Mouse (Mus musculus): ENCODE measurements around the gene Mov10. TPM values are rescaled to one million over a fixed set of nuclear protein-coding genes. Genes with fewer than 3 reads are reported as not detected.
"Not testable (repeated sequence)": the region's sequence is repeated elsewhere in the genome, so short reads cannot be mapped to it uniquely, and the experiment has no call there.

Gene Mov10
- 14.1 and 14.2 TPM in 2 replicates for polyA plus RNA-seq (2012; rRNA removed)

DNA sequence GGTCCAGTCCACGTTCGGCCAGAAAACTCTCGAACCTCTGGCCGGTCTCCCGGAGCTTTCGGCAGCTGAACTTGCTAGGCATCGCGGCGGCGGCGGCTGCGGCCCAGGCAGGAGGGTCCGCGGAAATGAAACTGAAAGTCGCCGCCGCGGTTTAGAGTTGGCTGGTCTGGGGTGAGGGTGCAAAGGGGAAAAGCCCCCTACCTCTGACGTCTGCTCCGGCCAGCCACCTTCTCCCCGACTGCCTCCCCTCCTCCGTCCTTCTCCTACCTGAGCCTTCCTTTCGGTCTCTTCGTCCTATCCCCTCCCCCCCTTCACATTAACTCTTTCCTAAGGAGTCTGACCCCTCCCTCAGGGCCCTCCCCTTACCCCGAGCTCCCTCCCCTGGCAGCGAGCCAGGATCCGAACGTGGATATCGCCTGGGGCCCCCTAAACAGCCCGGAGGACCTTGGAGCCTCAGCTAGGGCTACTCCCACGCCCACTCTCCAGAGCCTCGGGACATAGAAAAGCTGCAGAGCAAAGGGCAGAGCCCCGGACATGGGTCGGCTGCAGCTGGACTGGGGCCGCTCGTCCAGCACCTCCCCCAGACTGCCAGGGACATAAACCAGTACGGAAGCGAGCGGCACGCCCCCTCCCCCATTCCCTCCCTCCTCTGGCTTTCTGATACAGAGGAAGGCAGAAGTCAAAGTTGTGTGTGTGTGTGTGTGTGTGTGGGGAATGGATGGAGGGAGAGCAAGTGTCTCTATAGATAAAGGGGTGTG, at the start of gene Mov10:
TSS of gene Mov10 (minus strand) at position 573 of the 758 bp plus-strand sequence.
- TF ChIP-seq CTCF (conservative IDR thresholded peaks at IDR 0.05; ENCODE audit: insufficient read depth, insufficient read length, low read depth, low read length) (no peak), POLR2A (IDR thresholded peaks at IDR 0.05; ENCODE audit: low read depth, low read length) (no peak)
- no peaks in the 10 kb centered on the region for H3K27me3 ChIP-seq (replicated peaks; ENCODE audit: control insufficient read depth, insufficient read depth, low read length)
- peak within 1 kb of the TSS; percentile 93 for H3K4me3 ChIP-seq (ENCODE audit: insufficient read depth, low read depth, low read length)
- peak; percentile 91 for DNase-seq
- peak within 1 kb of the TSS; percentile 85 for H3K27ac ChIP-seq (ENCODE audit: insufficient read depth, low read depth, low read length)
- H3K4me1 ChIP-seq (ENCODE audit: control insufficient read depth, insufficient read depth, low read length): peaks cover 11% of the 10 kb centered on the region; the same call in 1 of the 2 replicates
- WGBS: under 1% methylated on average over 40 of the region's 40 CpGs
- no peaks in the 10 kb centered on the region for H3K36me3 ChIP-seq (ENCODE audit: control insufficient read depth, insufficient read depth, low read length)

DNA sequence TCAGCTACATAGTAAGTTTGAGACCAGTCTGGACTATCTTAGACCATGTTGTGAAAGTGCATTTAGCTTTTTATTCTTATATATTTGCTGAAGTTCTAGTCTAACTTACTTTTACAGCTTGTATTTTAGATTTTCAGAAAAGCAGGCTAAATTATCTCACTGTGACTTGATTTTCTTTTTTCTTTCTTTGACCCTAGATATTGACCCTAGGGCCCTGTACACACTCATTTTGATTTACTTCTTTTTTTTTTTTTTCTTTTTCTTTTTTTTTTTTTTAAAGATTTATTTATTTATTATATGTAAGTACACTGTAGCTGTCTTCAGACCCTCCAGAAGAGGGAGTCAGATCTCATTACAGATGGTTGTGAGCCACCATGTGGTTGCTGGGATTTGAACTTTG, 48.3 kb upstream of the Mov10 start:
- not testable (repeated sequence) for H3K36me3 ChIP-seq (ENCODE audit: control insufficient read depth, insufficient read depth, low read length); DNase-seq; H3K27ac ChIP-seq (ENCODE audit: insufficient read depth, low read depth, low read length); H3K4me1 ChIP-seq (ENCODE audit: control insufficient read depth, insufficient read depth, low read length); H3K4me3 ChIP-seq (ENCODE audit: insufficient read depth, low read depth, low read length); H3K27me3 ChIP-seq (replicated peaks; ENCODE audit: control insufficient read depth, insufficient read depth, low read length)

DNA sequence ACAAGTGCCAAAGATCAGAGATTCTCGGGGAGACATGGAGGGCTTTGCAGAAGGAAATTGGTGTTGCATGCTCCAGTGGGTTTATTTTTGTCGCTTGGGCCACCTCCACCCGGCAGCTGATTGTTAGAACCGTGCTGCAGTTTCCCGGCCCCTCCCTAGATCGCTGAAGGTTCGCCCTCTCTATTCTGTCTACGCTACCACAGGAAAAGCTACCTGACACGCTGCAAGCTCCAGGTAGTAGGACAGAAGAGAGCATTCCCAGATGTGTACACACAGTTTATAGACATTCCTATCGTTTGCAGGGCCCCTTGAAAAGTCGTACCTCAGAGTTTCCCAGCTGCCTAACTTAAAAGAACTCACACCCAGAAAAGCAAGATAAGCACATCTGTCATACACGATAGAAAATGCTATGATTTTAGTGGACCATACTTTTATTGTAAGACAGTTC, 47.0 kb upstream of the Mov10 start:
- DNase-seq: no peak
- H3K36me3 ChIP-seq (ENCODE audit: control insufficient read depth, insufficient read depth, low read length): no peaks in the 10 kb centered on the region
- peaks cover 7% of the 10 kb centered on the region for H3K4me1 ChIP-seq (ENCODE audit: control insufficient read depth, insufficient read depth, low read length)
- TF ChIP-seq CTCF (conservative IDR thresholded peaks at IDR 0.05; ENCODE audit: insufficient read depth, insufficient read length, low read depth, low read length) (no peak), POLR2A (IDR thresholded peaks at IDR 0.05; ENCODE audit: low read depth, low read length) (no peak)
- no peaks in the 10 kb centered on the region for H3K27me3 ChIP-seq (replicated peaks; ENCODE audit: control insufficient read depth, insufficient read depth, low read length)
- H3K27ac ChIP-seq (ENCODE audit: insufficient read depth, low read depth, low read length): peak overlapping the region; percentile 98
- WGBS: under 1% methylated on average over 12 of the region's 12 CpGs
- peak overlapping the region; percentile 94 for H3K4me3 ChIP-seq (ENCODE audit: insufficient read depth, low read depth, low read length)

DNA sequence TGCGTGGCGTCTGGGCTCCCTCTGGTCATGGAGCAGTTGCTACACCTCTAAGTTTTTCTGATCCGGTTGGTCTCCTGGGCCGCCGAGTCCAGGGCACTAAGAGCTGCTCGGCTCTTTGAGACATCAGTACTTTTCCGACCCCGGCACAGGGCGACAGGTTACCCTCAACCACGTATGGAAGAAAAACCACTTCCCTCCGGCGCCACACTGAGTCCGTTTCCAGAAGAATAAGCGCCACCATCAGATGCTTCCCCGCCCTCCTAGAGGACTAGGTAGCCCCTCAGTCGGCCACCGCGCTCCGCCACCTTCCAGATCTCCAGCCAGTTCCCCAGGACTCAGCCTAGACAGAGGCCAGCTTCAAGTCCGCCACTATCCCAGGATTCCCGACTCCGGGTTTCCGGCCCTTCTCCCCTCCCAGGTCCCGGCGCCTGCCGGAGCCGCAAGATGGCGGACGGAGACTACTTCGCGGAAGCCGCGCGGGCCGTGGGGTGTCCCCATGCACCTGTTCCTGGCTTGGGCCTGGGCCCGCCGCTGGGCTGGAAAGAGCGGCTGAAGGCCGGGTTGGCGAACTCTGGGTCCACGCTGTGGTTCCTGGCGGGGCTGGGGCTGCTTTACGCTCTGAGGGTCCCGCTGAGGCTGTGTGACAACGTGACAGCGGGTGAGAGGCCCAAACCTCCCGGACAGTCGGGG, 46.4 kb upstream of the Mov10 start:
- WGBS: under 1% methylated on average over 48 of the region's 48 CpGs
- peak; percentile 55 for TF ChIP-seq POLR2A (IDR thresholded peaks at IDR 0.05; ENCODE audit: low read depth, low read length)
- no peak for TF ChIP-seq CTCF (conservative IDR thresholded peaks at IDR 0.05; ENCODE audit: insufficient read depth, insufficient read length, low read depth, low read length)
- peak overlapping the region; percentile 94 for H3K4me3 ChIP-seq (ENCODE audit: insufficient read depth, low read depth, low read length)
- peaks cover 7% of the 10 kb centered on the region for H3K4me1 ChIP-seq (ENCODE audit: control insufficient read depth, insufficient read depth, low read length)
- peak overlapping the region; percentile 98 for H3K27ac ChIP-seq (ENCODE audit: insufficient read depth, low read depth, low read length)
- H3K36me3 ChIP-seq (ENCODE audit: control insufficient read depth, insufficient read depth, low read length): no peaks in the 10 kb centered on the region
- no peaks in the 10 kb centered on the region for H3K27me3 ChIP-seq (replicated peaks; ENCODE audit: control insufficient read depth, insufficient read depth, low read length)
- peak; percentile 94 for DNase-seq

DNA sequence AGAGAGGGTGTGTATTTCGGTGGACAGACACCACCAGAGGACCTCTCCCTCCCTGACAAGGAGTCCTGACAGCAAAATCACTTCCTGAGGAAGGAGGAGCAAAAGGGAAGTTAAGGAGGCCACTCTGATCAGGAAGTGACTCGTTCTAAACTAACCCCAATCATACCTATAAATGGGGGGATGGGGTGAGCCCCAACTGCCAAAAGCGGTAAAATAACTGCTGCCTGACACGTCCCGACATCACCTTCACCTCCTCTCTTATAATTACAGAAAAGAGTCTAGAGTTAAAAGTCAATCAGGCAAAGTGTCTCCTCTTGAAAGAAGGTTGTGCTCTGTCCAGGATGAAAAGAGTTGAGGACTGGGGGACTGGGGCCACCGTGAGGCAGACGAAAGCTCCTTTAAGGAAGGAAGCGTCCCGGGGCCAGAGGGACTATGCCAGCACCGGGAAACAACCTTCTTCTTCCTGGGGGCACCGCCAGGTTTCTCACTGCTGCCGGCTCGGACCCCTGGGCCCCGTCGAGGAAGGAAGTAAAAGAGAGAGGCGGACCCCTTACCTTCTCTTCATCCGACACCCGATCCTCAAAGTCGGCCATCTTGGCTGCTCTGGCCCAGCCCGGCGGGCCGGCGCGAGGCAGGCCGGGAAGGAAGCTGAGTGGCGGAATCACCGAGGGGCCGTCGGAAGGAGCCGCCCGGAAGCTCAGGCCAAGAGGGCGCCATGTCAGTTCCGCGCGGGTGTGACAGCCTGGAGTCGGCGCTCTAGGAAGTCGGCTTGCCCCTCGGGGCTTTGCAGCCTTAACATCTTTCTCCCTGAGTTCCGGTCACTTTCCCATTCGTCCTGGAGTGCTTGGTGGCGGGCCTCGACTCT, 45.7 kb upstream of the Mov10 start, which contains the start of the genes St7l and Capza1:
TSS of gene St7l (plus strand) at position 220 of the 865 bp plus-strand sequence.
TSS of gene Capza1 (minus strand) at position 720 of the 865 bp plus-strand sequence.
- peak; percentile 94 for DNase-seq
- Histone ChIP-seq H3K36me3 (ENCODE audit: control insufficient read depth, insufficient read depth, low read length) (no peaks in the 10 kb centered on the region), H3K27ac (ENCODE audit: insufficient read depth, low read depth, low read length) (peak within 1 kb of the TSS; percentile 98), H3K4me1 (ENCODE audit: control insufficient read depth, insufficient read depth, low read length) (peaks cover 7% of the 10 kb centered on the region), H3K27me3 (replicated peaks; ENCODE audit: control insufficient read depth, insufficient read depth, low read length) (no peaks in the 10 kb centered on the region), H3K4me3 (ENCODE audit: insufficient read depth, low read depth, low read length) (peak within 1 kb of the TSS; percentile 94)
- under 1% methylated on average over 43 of the region's 43 CpGs for WGBS
- TF ChIP-seq CTCF (conservative IDR thresholded peaks at IDR 0.05; ENCODE audit: insufficient read depth, insufficient read length, low read depth, low read length) (no peak), POLR2A (IDR thresholded peaks at IDR 0.05; ENCODE audit: low read depth, low read length) (peak; percentile 52)

DNA sequence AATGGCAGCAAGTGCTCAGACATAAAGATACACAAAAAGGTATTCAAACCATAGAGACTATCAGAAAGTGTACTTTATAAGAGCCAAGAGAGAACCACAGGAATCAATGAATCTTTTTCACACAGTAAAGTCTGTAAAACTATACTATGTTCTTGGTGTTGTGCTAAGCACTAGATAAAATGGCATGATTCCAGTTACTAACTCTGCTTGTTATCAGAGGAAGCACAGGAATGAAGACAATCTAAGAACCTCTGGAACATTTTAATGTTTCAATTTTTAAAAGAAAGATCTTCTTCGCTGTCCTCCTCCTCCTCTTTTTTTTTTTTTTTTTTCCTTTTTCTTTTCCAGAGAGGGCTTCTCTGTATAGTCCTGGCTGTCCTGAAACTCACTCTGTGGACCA, 40.2 kb upstream of the Mov10 start:
- Histone ChIP-seq H3K36me3 (ENCODE audit: control insufficient read depth, insufficient read depth, low read length) (no peaks in the 10 kb centered on the region), H3K4me3 (ENCODE audit: insufficient read depth, low read depth, low read length) (no peak overlapping the region), H3K4me1 (ENCODE audit: control insufficient read depth, insufficient read depth, low read length) (peaks cover 14% of the 10 kb centered on the region), H3K27ac (ENCODE audit: insufficient read depth, low read depth, low read length) (no peak overlapping the region), H3K27me3 (replicated peaks; ENCODE audit: control insufficient read depth, insufficient read depth, low read length) (no peaks in the 10 kb centered on the region)
- 75% methylated on average over 1 of the region's 1 CpGs for whole genome bisulfite sequencing
- TF ChIP-seq POLR2A (IDR thresholded peaks at IDR 0.05; ENCODE audit: low read depth, low read length) (no peak), CTCF (conservative IDR thresholded peaks at IDR 0.05; ENCODE audit: insufficient read depth, insufficient read length, low read depth, low read length) (no peak)
- no peak for DNase-seq

Data from kidney, adult 2 months (tissue).